Mouse (Mus musculus) spleen, adult 18-20 months (tissue): ENCODE results near the gene Bex2.
"Not testable (repeated sequence)": the region's sequence is repeated elsewhere in the genome, so short reads cannot be mapped to it uniquely, and the experiment has no call there.

Experiments used
- DNase-seq, 2 experiments: peaks; one replicate each; pipeline ENCODE4 v3.0.0; 2022; ENCODE audit warnings: mixed read lengths in 2 of 2

Bex2 gene

GRCm38 (mm10) chrX:136068020-136068419 lies at the start of gene Bex2:
Gene Bex2, minus strand, starts transcription at chrX:136068236.
- not testable (repeated sequence) for DNase-seq

- DNase-seq, result no peak
Observed at GRCm38 (mm10) chrX:136115419-136115961, 47.5 kb upstream of the Bex2 start.

- DNase-seq, result no peak
Observed at GRCm38 (mm10) chrX:136115015-136115414, 47.0 kb upstream of the Bex2 start.

- DNase-seq, result peak in 1 of 2 experiments; percentile 2
Observed at GRCm38 (mm10) chrX:136107942-136108341, 39.9 kb upstream of the Bex2 start.

- DNase-seq, result no peak
Observed at GRCm38 (mm10) chrX:136104724-136105088, 36.7 kb upstream of the Bex2 start.

- DNase-seq, result no peak
Observed at GRCm38 (mm10) chrX:136104046-136104723, 36.1 kb upstream of the Bex2 start.

GRCm38 (mm10) chrX:136094421-136094820 lies 26.4 kb upstream of the Bex2 start:
- no peak for DNase-seq

- DNase-seq, result no peak
Observed at GRCm38 (mm10) chrX:136092497-136093279, 24.7 kb upstream of the Bex2 start.

GRCm38 (mm10) chrX:136085155-136085554 lies 17.1 kb upstream of the Bex2 start, which contains the start of gene Nxf3:
Gene Nxf3, minus strand, starts transcription at chrX:136085255.
- DNase-seq, result no peak

GRCm38 (mm10) chrX:136067201-136067991 lies 640 bp downstream of the Bex2 start:
- DNase-seq, result not testable (repeated sequence)

GRCm38 (mm10) chrX:136060698-136061097 lies 7.3 kb downstream of the Bex2 start:
- no peak for DNase-seq

- no peak for DNase-seq
Observed at GRCm38 (mm10) chrX:136051219-136051618, 16.8 kb downstream of the Bex2 start.

GRCm38 (mm10) chrX:136047528-136047927 lies 20.5 kb downstream of the Bex2 start:
- peak in 1 of 2 experiments; percentile 8 for DNase-seq

GRCm38 (mm10) chrX:136043726-136044125 lies 24.3 kb downstream of the Bex2 start:
- DNase-seq, result no peak

GRCm38 (mm10) chrX:136032799-136033763 lies 35.0 kb downstream of the Bex2 start, which contains the start of gene Arxes1:
Gene Arxes1, plus strand, starts transcription at chrX:136033367.
- DNase-seq, result not testable (repeated sequence)

GRCm38 (mm10) chrX:136030331-136030730 lies 37.7 kb downstream of the Bex2 start:
- no peak for DNase-seq
